Mouse (Mus musculus) midbrain, postnatal 0 days (tissue): Measurements from ENCODE around the gene Dnajb7. TPM values are rescaled to one million over a fixed set of nuclear protein-coding genes. Genes with fewer than 3 reads are reported as not detected.

Experiments used
- ATAC-seq: fragments of 200-750 bp; cut with Nextera tagmentation; 2 replicates; pipeline ENCODE4 v1.8.0; 2017; ENCODE audit warnings: moderate number of reproducible peaks, mild to moderate bottlenecking, moderate TSS enrichment, moderate library complexity; ENCODE audit not compliant: low FRiP score
- DNase-seq: peaks from one replicate; pipeline ENCODE4 v3.0.0-alpha.2; 2015; ENCODE audit warnings: low spot score
- H3K27ac ChIP-seq: fragments of 300-500 bp; sonication (generic); 2 replicates; pipeline ENCODE4 v1.5.1; 2014; ENCODE audit warnings: low read depth, mild to moderate bottlenecking, low read length, mixed read lengths
- H3K27me3 ChIP-seq: fragments of 300-500 bp; sonication (generic); 2 replicates; pipeline ENCODE4 v1.6.1; 2014; ENCODE audit warnings: low read length, control low read depth, mixed read lengths; ENCODE audit not compliant: insufficient read depth
- H3K36me3 ChIP-seq: fragments of 300-500 bp; sonication (generic); 2 replicates; pipeline ENCODE4 v1.6.1; 2014; ENCODE audit warnings: low read length, control low read depth, mixed read lengths; ENCODE audit not compliant: insufficient read depth
- H3K4me1 ChIP-seq: fragments of 300-500 bp; sonication (generic); 2 replicates; pipeline ENCODE4 v1.6.1; 2014; ENCODE audit warnings: mild to moderate bottlenecking, control low read depth, antibody characterized with exemption, low read length, mixed read lengths; ENCODE audit not compliant: insufficient read depth
- H3K4me2 ChIP-seq: fragments of 300-500 bp; sonication (generic); 2 replicates; pipeline ENCODE4 v1.6.1; 2014; ENCODE audit warnings: low read depth, mild to moderate bottlenecking, low read length, mixed read lengths; ENCODE audit not compliant: poor library complexity, severe bottlenecking
- H3K4me3 ChIP-seq: fragments of 300-500 bp; sonication (generic); 2 replicates; pipeline ENCODE4 v1.5.1; 2014; ENCODE audit warnings: low read depth, mild to moderate bottlenecking, low read length, moderate library complexity
- H3K9ac ChIP-seq: fragments of 300-500 bp; sonication (generic); replicated peaks from 2 replicates; pipeline ENCODE4 v1.6.1; 2014; ENCODE audit warnings: mild to moderate bottlenecking, low read length, moderate library complexity, mixed read lengths; ENCODE audit not compliant: poor library complexity, severe bottlenecking
- H3K9me3 ChIP-seq: fragments of 300-500 bp; sonication (generic); 2 replicates; pipeline ENCODE4 v1.6.1; 2016; ENCODE audit warnings: low read length, control low read depth
- CTCF ChIP-seq: IDR thresholded peaks from 2 replicates; pipeline ENCODE4 v1.5.1; 2016; ENCODE audit warnings: antibody characterized with exemption, mild to moderate bottlenecking
- WGBS: fragments of 180-500 bp; shearing (Covaris S2); extraction: QIAGEN DNeasy Blood & Tissue Kit; methylation state at CpG from one replicate; pipeline ENCODE4 v1.1.7; 2014; 5-methylcytosine and 5-hydroxymethylcytosine counted together
- polyA plus RNA-seq: library from polyadenylated mRNA; unstranded; fragments of >200 nt; fragmentation: Nextera tagmentation; extraction: Ambion mirVana; gene quantifications from 2 replicates; pipeline ENCODE4 v1.2.1, GENCODE M21; 2015
- total RNA-seq: library from RNA; depleted of rRNA; stranded (reverse); fragments of >200 nt; gene quantifications from 2 replicates; pipeline ENCODE4 v1.2.3, GENCODE M21; 2014

Dnajb7 gene
- total and polyA plus RNA-seq, 2 experiments from 2014 or later: 0.26 TPM; not detected in 1

GRCm38 (mm10) chr15:81364271-81364670, 43.8 kb downstream of the Dnajb7 start:
- no peak overlapping the region for H3K4me2 ChIP-seq
- H3K4me3 ChIP-seq: no peak overlapping the region
- ATAC-seq (no peak), DNase-seq (no peak)
- H3K36me3 ChIP-seq: peaks cover 21% of the 10 kb centered on the region; the same call in 1 of the 2 replicates
- H3K27me3 ChIP-seq: no peaks in the 10 kb centered on the region
- no peak overlapping the region for H3K9ac ChIP-seq
- H3K4me1 ChIP-seq: peaks cover 5% of the 10 kb centered on the region; the same call in 1 of the 2 replicates
- no peaks in the 10 kb centered on the region for H3K9me3 ChIP-seq
- no peak for TF ChIP-seq CTCF
- 98% methylated on average over 1 of the region's 1 CpGs for WGBS
- H3K27ac ChIP-seq: no peak overlapping the region

DNA sequence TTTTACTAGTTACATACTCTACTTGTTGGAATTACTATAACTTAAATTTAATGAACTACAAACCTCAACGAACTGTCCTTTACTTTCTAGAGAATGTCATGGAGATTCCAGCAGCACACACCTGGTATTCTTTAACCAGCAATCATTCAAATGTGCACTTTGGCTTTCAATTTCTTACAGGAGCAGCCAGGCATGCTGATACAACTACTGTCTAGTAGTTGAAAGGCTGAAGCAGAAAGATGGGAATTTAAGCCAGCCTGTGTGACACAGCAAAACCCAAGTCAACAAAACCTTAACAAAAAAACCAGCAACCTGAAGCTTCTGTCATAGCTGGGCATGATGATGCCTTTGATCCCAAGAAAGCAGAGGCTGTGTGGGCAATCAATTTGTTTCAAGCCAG, 45.6 kb downstream of the Dnajb7 start:
- ATAC-seq: no peak
- no peak for TF ChIP-seq CTCF

GRCm38 (mm10) chr15:81361417-81362015, 46.6 kb downstream of the Dnajb7 start:
- WGBS: 45% methylated on average over 10 of the region's 10 CpGs
- H3K9ac ChIP-seq: no peak overlapping the region
- no peak overlapping the region for H3K27ac ChIP-seq
- DNase-seq (no peak), ATAC-seq (no peak)
- H3K4me3 ChIP-seq: no peak overlapping the region
- H3K36me3 ChIP-seq: peaks cover 7% of the 10 kb centered on the region; the same call in 1 of the 2 replicates
- 0 out of 2 replicates have a peak overlapping the region, but pooled peaks have one; percentile 72 for H3K4me2 ChIP-seq
- no peaks in the 10 kb centered on the region for H3K27me3 ChIP-seq
- TF ChIP-seq CTCF: no peak
- no peaks in the 10 kb centered on the region for H3K9me3 ChIP-seq
- H3K4me1 ChIP-seq: peaks cover 5% of the 10 kb centered on the region; the same call in 1 of the 2 replicates

More for the DNA sequence above, 45.6 kb downstream of the Dnajb7 start:
- no peak overlapping the region for H3K27ac ChIP-seq
- peaks cover 5% of the 10 kb centered on the region; the same call in 1 of the 2 replicates for H3K4me1 ChIP-seq
- peaks cover 17% of the 10 kb centered on the region; the same call in 1 of the 2 replicates for H3K36me3 ChIP-seq
- DNase-seq: no peak
- no peak overlapping the region for H3K4me2 ChIP-seq
- 95% methylated on average over 1 of the region's 1 CpGs for WGBS
- no peaks in the 10 kb centered on the region for H3K9me3 ChIP-seq
- no peak overlapping the region for H3K9ac ChIP-seq
- H3K27me3 ChIP-seq: no peaks in the 10 kb centered on the region
- no peak overlapping the region for H3K4me3 ChIP-seq

DNA sequence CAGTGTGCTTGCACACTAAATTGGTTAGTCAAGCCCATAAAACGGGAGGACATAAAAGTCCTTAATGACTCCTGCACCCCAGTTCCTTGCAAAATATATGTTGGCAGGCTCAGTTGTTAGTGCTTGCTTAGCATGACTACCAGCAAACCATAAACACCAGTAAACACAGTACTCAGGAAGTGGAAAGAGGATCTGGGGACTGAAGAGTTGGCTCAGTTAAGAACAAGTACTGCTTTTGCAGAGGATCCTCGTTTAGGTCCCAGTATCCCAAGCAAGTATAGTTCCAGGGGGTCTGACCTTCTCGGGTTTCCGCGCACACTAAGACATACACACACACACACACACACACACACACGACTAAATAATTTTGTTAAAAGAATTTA, 47.1 kb downstream of the Dnajb7 start:
- WGBS: 43% methylated on average over 6 of the region's 6 CpGs
- H3K27me3 ChIP-seq: no peaks in the 10 kb centered on the region
- H3K27ac ChIP-seq: peak overlapping the region; percentile 38
- peaks cover 4% of the 10 kb centered on the region; the same call in 1 of the 2 replicates for H3K36me3 ChIP-seq
- peak; percentile 26; the same call in 1 of the 2 replicates for ATAC-seq
- DNase-seq: no peak
- H3K4me2 ChIP-seq: peak overlapping the region; percentile 72
- no peak overlapping the region for H3K9ac ChIP-seq
- peaks cover 5% of the 10 kb centered on the region; the same call in 1 of the 2 replicates for H3K4me1 ChIP-seq
- no peak for TF ChIP-seq CTCF
- H3K9me3 ChIP-seq: no peaks in the 10 kb centered on the region
- peak overlapping the region; percentile 61 for H3K4me3 ChIP-seq

GRCm38 (mm10) chr15:81360345-81361021, 47.6 kb downstream of the Dnajb7 start, which contains the start of gene Slc25a17:
Slc25a17 (minus strand) TSS chr15:81360812.
- DNase-seq (peak; percentile 98), ATAC-seq (peak; percentile 99)
- H3K9me3 ChIP-seq: no peaks in the 10 kb centered on the region
- peaks cover 5% of the 10 kb centered on the region; the same call in 1 of the 2 replicates for H3K4me1 ChIP-seq
- peak within 1 kb of the TSS; percentile 69 for H3K27ac ChIP-seq
- peak within 1 kb of the TSS; percentile 74 for H3K9ac ChIP-seq
- no peak for TF ChIP-seq CTCF
- peak within 1 kb of the TSS; percentile 72 for H3K4me2 ChIP-seq
- no peaks in the 10 kb centered on the region for H3K27me3 ChIP-seq
- WGBS: under 1% methylated on average over 30 of the region's 30 CpGs
- H3K36me3 ChIP-seq: no peaks in the 10 kb centered on the region; the same call in 1 of the 2 replicates
- H3K4me3 ChIP-seq: peak within 1 kb of the TSS; percentile 61

DNA sequence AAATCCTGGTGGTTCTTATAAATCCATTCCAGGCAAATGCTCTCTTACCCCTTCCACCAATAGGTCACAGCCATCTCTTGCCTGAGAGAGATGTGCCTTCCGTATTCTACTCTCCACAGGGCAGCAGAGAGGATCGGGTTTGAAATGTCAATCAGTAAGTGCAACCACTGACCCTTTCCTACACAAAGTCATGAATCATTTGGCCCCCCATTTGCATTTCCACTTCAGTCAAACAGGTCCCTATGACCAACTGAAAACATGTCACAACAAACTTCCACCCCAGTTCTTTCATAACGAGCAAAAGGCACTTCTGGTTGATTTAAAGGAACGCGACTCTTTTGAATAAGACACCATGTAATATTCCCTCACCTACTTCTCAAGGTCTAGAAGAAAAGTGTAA, 48.7 kb downstream of the Dnajb7 start:
- no peak overlapping the region for H3K4me2 ChIP-seq
- H3K27me3 ChIP-seq: no peaks in the 10 kb centered on the region
- no peak overlapping the region for H3K9ac ChIP-seq
- peaks cover 5% of the 10 kb centered on the region; the same call in 1 of the 2 replicates for H3K4me1 ChIP-seq
- DNase-seq (no peak), ATAC-seq (no peak)
- no peak for TF ChIP-seq CTCF
- no peaks in the 10 kb centered on the region for H3K9me3 ChIP-seq
- H3K4me3 ChIP-seq: no peak overlapping the region
- H3K36me3 ChIP-seq: no peaks in the 10 kb centered on the region
- 89% methylated on average over 5 of the region's 5 CpGs for WGBS
- H3K27ac ChIP-seq: no peak overlapping the region
